Mouse (Mus musculus) heart, adult 2 months (tissue): Measurements from ENCODE around the gene Tll2. TPM values are rescaled to one million over a fixed set of nuclear protein-coding genes. Genes with fewer than 3 reads are reported as not detected.

ENCODE experiments used
- DNase-seq, 2 experiments: peaks; one replicate each; pipeline ENCODE4 v3.0.0; 2021
- H3K27ac ChIP-seq: fragments of 200-600 bp; 2 replicates; pipeline ENCODE4 v1.8.1; 2022
- H3K27me3 ChIP-seq: fragments of 200-500 bp; 2 replicates; pipeline ENCODE4 v1.6.1; 2012; ENCODE audit warnings: mild to moderate bottlenecking, low read length, inconsistent platforms, mixed read lengths; ENCODE audit not compliant: control insufficient read depth, insufficient read depth
- H3K36me3 ChIP-seq: fragments of 200-500 bp; 2 replicates; pipeline ENCODE4 v1.6.1; 2012; ENCODE audit warnings: low read length, inconsistent platforms; ENCODE audit not compliant: control insufficient read depth, insufficient read depth
- H3K4me1 ChIP-seq: fragments of 200-500 bp; 2 replicates; pipeline ENCODE4 v1.6.1; 2011; ENCODE audit warnings: low read length; ENCODE audit not compliant: control insufficient read depth, insufficient read depth
- H3K4me3 ChIP-seq: fragments of 200-600 bp; 2 replicates; pipeline ENCODE4 v1.8.1; 2022
- H3K79me2 ChIP-seq: fragments of 200-500 bp; replicated peaks from 2 replicates; pipeline ENCODE4 v1.6.1; 2012; ENCODE audit warnings: mild to moderate bottlenecking, inconsistent platforms, low read length, moderate library complexity, mixed read lengths; ENCODE audit not compliant: control insufficient read depth, insufficient read depth
- H3K9ac ChIP-seq: fragments of 200-500 bp; 2 replicates; pipeline ENCODE4 v1.6.1; 2012; ENCODE audit warnings: low read depth, mild to moderate bottlenecking, control low read depth, inconsistent platforms, low read length, mixed read lengths
- CTCF ChIP-seq: fragments of 200-600 bp; IDR thresholded peaks from 2 replicates; pipeline ENCODE4 v1.8.1; 2022; ENCODE audit warnings: antibody characterized with exemption, mild to moderate bottlenecking, moderate library complexity
- EP300 ChIP-seq: fragments of 200-500 bp; IDR thresholded peaks from 2 replicates; pipeline ENCODE4 v1.6.1; 2011; ENCODE audit warnings: low read depth, low read length, control low read depth; ENCODE audit not compliant: insufficient read depth
- POLR2A ChIP-seq: fragments of 200-500 bp; IDR thresholded peaks from 2 replicates; pipeline ENCODE4 v1.6.1; 2011; ENCODE audit warnings: mild to moderate bottlenecking, low read depth, low read length, control low read depth; ENCODE audit not compliant: insufficient read depth
- WGBS: fragments of 180-500 bp; shearing (Covaris S2); methylation state at CpG from one replicate; pipeline ENCODE4 v1.1.7; 2018; 5-methylcytosine and 5-hydroxymethylcytosine counted together
- intact Hi-C: fragments of 180-260 bp; cut with DNase I; formaldehyde crosslinking; loops from one replicate; pipeline ENCODE4 v1.15.1; 2025
- polyA plus RNA-seq: library from polyadenylated mRNA; depleted of rRNA; stranded (reverse); fragments of >200 nt; gene quantifications from 2 replicates; pipeline ENCODE4 v1.2.3, GENCODE M21; 2012
- total RNA-seq, 2 experiments: library from RNA; stranded (reverse); gene quantifications; 2 replicates each; pipeline ENCODE4 v1.2.3; 2021

Tll2 gene
- total and polyA plus RNA-seq, 3 experiments, result 0.29 to 0.49 (median 0.41) TPM

- no peak for DNase-seq
- no peak overlapping the region for H3K27ac ChIP-seq
- no peak overlapping the region for H3K4me3 ChIP-seq
- H3K4me1 ChIP-seq, result peaks cover 2% of the 10 kb centered on the region
- no peaks in the 10 kb centered on the region for H3K79me2 ChIP-seq
- H3K36me3 ChIP-seq, result no peaks in the 10 kb centered on the region
- no peak for TF ChIP-seq POLR2A
- no peak for TF ChIP-seq EP300
- TF ChIP-seq CTCF, result no peak
- intact Hi-C loops, result no loop called here
- H3K9ac ChIP-seq, result no peak overlapping the region
- 78% methylated on average over 12 of the region's 12 CpGs for WGBS
- H3K27me3 ChIP-seq, result no peaks in the 10 kb centered on the region
These were observed 9.0 kb downstream of the Tll2 start for GRCm38 (mm10) chr19:41197606-41198005.

GRCm38 (mm10) chr19:41193379-41193778 lies 13.3 kb downstream of the Tll2 start:
- H3K36me3 ChIP-seq, result no peaks in the 10 kb centered on the region
- no peak for DNase-seq
- no peaks in the 10 kb centered on the region for H3K79me2 ChIP-seq
- WGBS, result 93% methylated on average over 1 of the region's 1 CpGs
- no peak overlapping the region for H3K27ac ChIP-seq
- no peak overlapping the region for H3K4me3 ChIP-seq
- intact Hi-C loops, result no loop called here
- H3K4me1 ChIP-seq, result peaks cover 2% of the 10 kb centered on the region
- no peak overlapping the region for H3K9ac ChIP-seq
- TF ChIP-seq POLR2A (no peak), EP300 (no peak), CTCF (no peak)
- H3K27me3 ChIP-seq, result no peaks in the 10 kb centered on the region

- no peak overlapping the region for H3K27ac ChIP-seq
- 71% methylated on average over 4 of the region's 4 CpGs for WGBS
These were observed 13.7 kb downstream of the Tll2 start for GRCm38 (mm10) chr19:41192953-41193352.

GRCm38 (mm10) chr19:41191724-41192123 lies 14.9 kb downstream of the Tll2 start:
- H3K27me3 ChIP-seq, result no peaks in the 10 kb centered on the region
- WGBS, result 83% methylated on average over 9 of the region's 9 CpGs
- H3K4me3 ChIP-seq, result no peak overlapping the region

More at GRCm38 (mm10) chr19:41192953-41193352, 13.7 kb downstream of the Tll2 start:
- Histone ChIP-seq H3K4me1 (peaks cover 2% of the 10 kb centered on the region), H3K4me3 (no peak overlapping the region), H3K36me3 (no peaks in the 10 kb centered on the region), H3K9ac (no peak overlapping the region), H3K79me2 (no peaks in the 10 kb centered on the region), H3K27me3 (no peaks in the 10 kb centered on the region)
- no peak for DNase-seq
- TF ChIP-seq EP300, result no peak
- no peak for TF ChIP-seq POLR2A
- intact Hi-C loops, result no loop called here

GRCm38 (mm10) chr19:41190876-41191434 lies 15.7 kb downstream of the Tll2 start:
- 68% methylated on average over 6 of the region's 6 CpGs for WGBS
- TF ChIP-seq EP300 (no peak), CTCF (no peak), POLR2A (no peak)
- Histone ChIP-seq H3K4me1 (peaks cover 2% of the 10 kb centered on the region), H3K79me2 (no peaks in the 10 kb centered on the region), H3K27ac (no peak overlapping the region), H3K9ac (no peak overlapping the region), H3K36me3 (no peaks in the 10 kb centered on the region), H3K27me3 (no peaks in the 10 kb centered on the region), H3K4me3 (no peak overlapping the region)
- DNase-seq, result no peak
- intact Hi-C loops, result no loop called here

More at GRCm38 (mm10) chr19:41191724-41192123, 14.9 kb downstream of the Tll2 start:
- Histone ChIP-seq H3K36me3 (no peaks in the 10 kb centered on the region), H3K27ac (no peak overlapping the region), H3K9ac (no peak overlapping the region), H3K4me1 (peaks cover 2% of the 10 kb centered on the region), H3K79me2 (no peaks in the 10 kb centered on the region)
- TF ChIP-seq POLR2A, result no peak
- TF ChIP-seq EP300, result no peak
- no peak for TF ChIP-seq CTCF
- intact Hi-C loops, result no loop called here
- no peak for DNase-seq

- H3K4me3 ChIP-seq, result no peak overlapping the region
- H3K36me3 ChIP-seq, result no peaks in the 10 kb centered on the region
- H3K4me1 ChIP-seq, result no peaks in the 10 kb centered on the region
- TF ChIP-seq EP300 (no peak), CTCF (no peak), POLR2A (no peak)
- 31% methylated on average over 6 of the region's 6 CpGs for WGBS
- no peak overlapping the region for H3K27ac ChIP-seq
- intact Hi-C loops, result no loop called here
- H3K27me3 ChIP-seq, result no peaks in the 10 kb centered on the region
- no peak for DNase-seq
- no peaks in the 10 kb centered on the region for H3K79me2 ChIP-seq
- H3K9ac ChIP-seq, result no peak overlapping the region
These were observed 29.3 kb downstream of the Tll2 start for GRCm38 (mm10) chr19:41177331-41177730.
